Mouse (Mus musculus): Measurements from ENCODE around the gene Adh7.

- no peak for TF ChIP-seq POLR2A (IDR thresholded peaks at IDR 0.05; ENCODE audit: control insufficient read depth in 1 of 2, insufficient read depth in 1 of 2, low read depth in 1 of 2, low read length in 2 of 2, poor library complexity in 1 of 2)
- TF ChIP-seq CTCF (IDR thresholded peaks at IDR 0.05 in 2 of 3, conservative IDR thresholded peaks at IDR 0.05 in 1 of 3; ENCODE audit: control insufficient read depth in 1 of 3, insufficient read depth in 1 of 3, low read depth in 2 of 3, low read length in 3 of 3, poor library complexity in 1 of 3, severe bottlenecking in 1 of 3): no peak
- peak; percentile 85; the same call in 1 of the 2 replicates for TF ChIP-seq ZNF384 (IDR thresholded peaks at IDR 0.05; ENCODE audit: low read depth, low read length)
- TF ChIP-seq EP300 (IDR thresholded peaks at IDR 0.05; ENCODE audit: low read depth in 1 of 2, low read length in 2 of 2): no peak
- no peak for TF ChIP-seq POLR2AphosphoS5 (IDR thresholded peaks at IDR 0.05; ENCODE audit: borderline replicate concordance, low read depth, low read length)
- no peak for TF ChIP-seq TCF12 (IDR thresholded peaks at IDR 0.05; ENCODE audit: low read depth, low read length)
Observed at GRCm38 (mm10) chr3:138240942-138241341, 23.4 kb downstream of the Adh7 start.
